ENCODE assay signal across 8 mouse cellular contexts in genomic region chr1:133314364-133314763, GRCm38 (mm10). TPM values are rescaled to one million over a fixed set of nuclear protein-coding genes. Genes with fewer than 3 reads are reported as not detected.
DNase-seq lines count a peak whose midpoint lies in the region; ATAC-seq and TF ChIP-seq lines count a peak whose summit lies in the region.
"Had no signal": no experiment of that assay in that cellular context is flagged by ENCODE, and none has a peak within 500 bp of the region (broad histone marks: within the 10 kb centered on the region; RNA-seq: fewer than 3 reads in every experiment).

No protein-coding gene starts in this region.

- no peaks in the 10 kb centered on the region for H3K36me3 ChIP-seq in kidney, adult 2 months (ENCODE audit: control insufficient read depth, insufficient read depth, low read length)
- no peaks in the 10 kb centered on the region for H3K36me3 ChIP-seq in kidney, embryonic 15.5 days
- H3K36me3 ChIP-seq in C2C12 (ENCODE audit: control insufficient read depth, insufficient read depth), result no peaks in the 10 kb centered on the region

- no peak overlapping the region for H3K4me3 ChIP-seq in kidney, adult 2 months (ENCODE audit: insufficient read depth, low read depth, low read length)
- H3K4me3 ChIP-seq in kidney, embryonic 15.5 days (replicated peaks), result no peak overlapping the region
- no peak overlapping the region for H3K4me3 ChIP-seq in C2C12 (ENCODE audit: insufficient read depth, poor library complexity, severe bottlenecking)

- TF ChIP-seq CTCF in kidney, adult 2 months (conservative IDR thresholded peaks at IDR 0.05; ENCODE audit: insufficient read depth, insufficient read length, low read depth, low read length), result peak; percentile 83
- peak; percentile 22 for TF ChIP-seq CTCF in C2C12 (IDR thresholded peaks at IDR 0.05; ENCODE audit: control insufficient read depth, insufficient read depth, insufficient read length)

- no peaks in the 10 kb centered on the region for H3K79me3 ChIP-seq in C2C12 (ENCODE audit: low read depth)

- H3K9ac ChIP-seq in kidney, embryonic 15.5 days, result no peak overlapping the region

- ATAC-seq in kidney, embryonic 15.5 days (replicated peaks; ENCODE audit: low FRiP score), result no peak

- no peak overlapping the region for H3K27ac ChIP-seq in kidney, adult 2 months (ENCODE audit: insufficient read depth, low read depth, low read length)
- H3K27ac ChIP-seq in kidney, embryonic 15.5 days, result no peak overlapping the region

- no peak overlapping the region for H3ac ChIP-seq in C2C12 (ENCODE audit: control insufficient read depth, insufficient read length, low read depth)

- TF ChIP-seq POLR2A in kidney, adult 2 months (IDR thresholded peaks at IDR 0.05; ENCODE audit: low read depth, low read length), result no peak

- 30% methylated on average over 8 of the region's 8 CpGs for WGBS in kidney, adult 2 months
- WGBS in kidney, embryonic 15.5 days, result 28% methylated on average over 8 of the region's 8 CpGs

- DNase-seq in kidney, adult 2 months, result peak; percentile 70
- DNase-seq in MEL-GATA-1-ER (ENCODE audit: extremely low read depth, low read depth), result peak; percentile 37
- peak; percentile 88 for DNase-seq in embryo, embryonic 10 days (ENCODE audit: low spot score)
- peak; percentile 56 to 78 for DNase-seq in layer of hippocampus, postnatal 25 days (ENCODE audit: extremely low spot score in 1 of 2, low spot score in 1 of 2)
- DNase-seq in retina, postnatal 7 days (ENCODE audit: low read depth, low spot score), result peak; percentile 37

- H3K4me1 ChIP-seq in kidney, adult 2 months (ENCODE audit: control insufficient read depth, insufficient read depth, low read length), result peaks cover 13% of the 10 kb centered on the region; the same call in 1 of the 2 replicates
- H3K4me1 ChIP-seq in kidney, embryonic 15.5 days, result peaks cover 32% of the 10 kb centered on the region

- H3K27me3 ChIP-seq in kidney, adult 2 months (replicated peaks; ENCODE audit: control insufficient read depth, insufficient read depth, low read length), result no peaks in the 10 kb centered on the region
- no peaks in the 10 kb centered on the region for H3K27me3 ChIP-seq in kidney, embryonic 15.5 days
- H3K27me3 ChIP-seq in C2C12 (ENCODE audit: control insufficient read depth, insufficient read depth, insufficient read length), result peaks cover 32% of the 10 kb centered on the region

- no peaks in the 10 kb centered on the region for H3K79me2 ChIP-seq in C2C12 (ENCODE audit: control insufficient read depth, insufficient read depth)

- H3K9me3 ChIP-seq in kidney, embryonic 15.5 days (replicated peaks), result no peaks in the 10 kb centered on the region

- H3K4me2 ChIP-seq in kidney, embryonic 15.5 days, result no peak overlapping the region

TF ChIP-seq in C2C12, 6 proteins besides CTCF, POLR2A, EP300 and RAD21:
- no peak for TF ChIP-seq MAX (IDR thresholded peaks at IDR 0.05)
- TF ChIP-seq MYOG (IDR thresholded peaks at IDR 0.05; ENCODE audit: control insufficient read depth, extremely low read depth, insufficient read length), result no peak
- no peak for TF ChIP-seq MYOD1 (IDR thresholded peaks at IDR 0.05; ENCODE audit: control insufficient read depth, insufficient read length, low read depth)
- TF ChIP-seq CEBPB (IDR thresholded peaks at IDR 0.05; ENCODE audit: low read depth), result no peak
- no peak for TF ChIP-seq FOSL1 (IDR thresholded peaks at IDR 0.05; ENCODE audit: insufficient read depth, low read length, poor library complexity, severe bottlenecking)
- no peak for TF ChIP-seq USF1 (IDR thresholded peaks at IDR 0.05; ENCODE audit: low read depth)

RNA-seq across cellular contexts. Expression of gene Golt1a, which starts 4.8 kb away (rescaled TPM):
- polyA plus RNA-seq in kidney, adult 2 months (2012; rRNA removed), result 18.1 and 18.9 TPM in 2 replicates
- polyA plus RNA-seq in kidney, embryonic 15.5 days (2015; fragmentation: Nextera tagmentation; extraction: Ambion mirVana), result 4.5 and 5.2 TPM in 2 replicates
- polyA plus RNA-seq in C2C12 (2012; fragmentation: generic; extraction: Trizol), result not detected
- not detected for total RNA-seq in layer of hippocampus, postnatal 25 days (2021)
- total RNA-seq: gastrocnemius, postnatal 4 days had no signal

RNA-seq across cellular contexts. Expression of gene Kiss1, which starts 7.3 kb away (rescaled TPM):
- polyA plus RNA-seq in kidney, adult 2 months (2012; rRNA removed), result not detected in 2 replicates
- not detected in 2 replicates for polyA plus RNA-seq in kidney, embryonic 15.5 days (2015; fragmentation: Nextera tagmentation; extraction: Ambion mirVana)
- not detected for polyA plus RNA-seq in C2C12 (2012; fragmentation: generic; extraction: Trizol)
- not detected for total RNA-seq in layer of hippocampus, postnatal 25 days (2021)
- total RNA-seq: gastrocnemius, postnatal 4 days had no signal

RNA-seq across cellular contexts. Expression of gene Ren1, which starts 35.9 kb away (rescaled TPM):
- polyA plus RNA-seq in kidney, adult 2 months (2012; rRNA removed), result 187 and 262 TPM in 2 replicates
- polyA plus RNA-seq in kidney, embryonic 15.5 days (2015; fragmentation: Nextera tagmentation; extraction: Ambion mirVana), result 251 and 332 TPM in 2 replicates
- not detected for polyA plus RNA-seq in C2C12 (2012; fragmentation: generic; extraction: Trizol)
- not detected for total RNA-seq in layer of hippocampus, postnatal 25 days (2021)
- total RNA-seq: gastrocnemius, postnatal 4 days had no signal

RNA-seq across cellular contexts. Expression of gene Etnk2, which starts 49.0 kb away (rescaled TPM):
- polyA plus RNA-seq in kidney, adult 2 months (2012; rRNA removed), result 5.4 and 5.6 TPM in 2 replicates
- 3.3 and 4.0 TPM in 2 replicates for polyA plus RNA-seq in kidney, embryonic 15.5 days (2015; fragmentation: Nextera tagmentation; extraction: Ambion mirVana)
- not detected for polyA plus RNA-seq in C2C12 (2012; fragmentation: generic; extraction: Trizol)
- 1 to 10 TPM; 1.8 to 2.7 TPM for total RNA-seq in layer of hippocampus, postnatal 25 days (2021)

Comparison
In these comparisons a context has a peak if more than half of its experiments do, and no peak if none do; other contexts are left out.
1. DNase-seq: peak in every context shown above with its lines; median percentile 88 in embryo, embryonic 10 days; 70 in kidney, adult 2 months; 67 in layer of hippocampus, postnatal 25 days; 37 in MEL-GATA-1-ER; 37 in retina, postnatal 7 days.
2. RNA of gene Ren1, which starts 35.9 kb away (polyA plus RNA-seq): 251 to 332 TPM in kidney, embryonic 15.5 days and 187 to 262 TPM in kidney, adult 2 months; not detected in C2C12 (single experiment); every median in the first group is over 100 times any median in the second.